Mouse (Mus musculus): ENCODE results near the gene Fzd5.

Fzd5 gene

DNA sequence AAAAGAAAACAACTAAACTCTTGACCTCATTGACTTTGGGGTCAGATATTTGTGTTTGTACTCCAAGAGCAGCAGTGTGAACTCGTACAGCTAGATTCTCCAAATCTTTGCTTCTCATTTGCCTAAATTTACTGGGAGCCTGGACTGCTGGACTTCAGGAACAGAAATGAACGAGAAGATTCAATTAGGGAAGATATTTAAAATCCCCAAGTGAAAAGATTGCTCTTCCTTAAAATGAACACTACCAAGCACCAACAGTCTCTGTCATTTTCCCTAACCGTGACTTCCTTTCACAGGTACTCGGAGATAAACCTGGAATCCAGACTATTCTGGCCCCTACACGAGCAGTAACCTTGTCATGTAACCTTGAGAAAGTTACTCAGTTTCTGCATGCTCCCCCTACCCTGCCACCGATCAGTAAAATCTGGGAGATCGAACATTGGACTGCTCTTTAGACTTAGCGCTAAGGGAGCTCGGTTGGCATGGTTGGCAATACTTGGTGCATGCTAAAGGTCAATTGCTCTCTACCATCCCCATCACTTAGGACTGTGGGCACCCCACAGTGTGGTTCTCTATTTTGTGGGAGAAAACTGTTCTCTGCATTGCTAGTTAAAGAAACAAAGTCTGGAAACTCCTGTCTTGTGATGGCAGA, 47.9 kb downstream of the Fzd5 start:
- in situ Hi-C loops (cut with MboI) = no loop called here

DNA sequence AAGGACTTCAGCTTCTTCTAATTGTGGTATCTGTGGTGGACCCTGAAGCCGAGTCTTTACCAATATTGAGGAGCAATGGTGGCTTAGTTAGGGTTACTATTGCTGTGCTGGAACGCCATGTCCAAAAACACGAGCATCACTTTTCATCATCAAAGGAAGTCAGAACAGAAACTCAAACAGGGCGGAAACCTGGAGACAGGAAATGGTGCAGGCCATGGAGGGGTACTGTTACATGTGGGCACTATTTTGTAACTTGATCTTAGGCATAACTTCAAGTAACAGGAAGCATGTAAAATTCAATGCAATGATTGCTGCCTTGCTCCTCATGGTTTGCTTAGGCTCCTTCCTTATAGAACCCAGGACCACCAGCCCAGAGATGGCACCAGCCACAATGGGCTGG, 49.5 kb downstream of the Fzd5 start:
- in situ Hi-C loops (cut with MboI) = no loop called here

DNA sequence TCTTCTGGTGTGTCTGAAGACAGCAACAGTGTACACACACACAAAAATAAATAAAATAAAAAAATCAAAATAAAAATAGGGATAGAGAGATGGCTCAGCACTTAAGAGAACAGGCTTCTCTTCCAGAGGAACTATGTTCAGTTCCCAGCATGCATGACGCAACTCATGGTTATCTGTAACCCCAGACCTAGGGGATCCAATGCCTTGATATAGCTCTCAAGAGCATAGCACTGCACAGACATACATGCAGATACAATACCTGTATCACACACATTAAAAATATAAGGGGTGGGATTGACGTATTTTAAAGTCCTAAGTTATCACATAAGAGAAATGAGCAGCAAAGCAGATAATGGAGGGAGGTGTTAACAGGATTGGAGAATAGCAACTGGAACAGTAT, 53.1 kb downstream of the Fzd5 start:
- in situ Hi-C loops (cut with MboI) = no loop called here

DNA sequence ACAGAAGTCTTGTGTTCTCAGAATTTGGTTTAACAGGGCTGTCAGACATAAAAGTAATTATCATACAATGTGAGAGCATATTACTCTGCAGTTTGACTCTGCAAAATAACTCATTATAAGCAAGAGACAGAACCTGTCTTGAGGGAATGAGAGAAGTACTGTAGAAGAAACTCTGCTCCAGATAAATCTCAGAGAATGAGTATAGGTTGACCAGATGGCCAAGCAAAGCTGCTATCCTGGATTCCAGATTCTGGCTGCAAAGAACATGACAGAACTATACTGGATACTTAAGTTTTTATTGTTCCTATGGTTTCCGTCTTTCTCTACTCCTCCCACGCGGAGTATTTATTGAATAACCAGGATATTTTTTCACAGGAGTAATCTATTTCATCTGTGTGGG, 54.5 kb downstream of the Fzd5 start:
- in situ Hi-C loops (cut with MboI) = no loop called here

DNA sequence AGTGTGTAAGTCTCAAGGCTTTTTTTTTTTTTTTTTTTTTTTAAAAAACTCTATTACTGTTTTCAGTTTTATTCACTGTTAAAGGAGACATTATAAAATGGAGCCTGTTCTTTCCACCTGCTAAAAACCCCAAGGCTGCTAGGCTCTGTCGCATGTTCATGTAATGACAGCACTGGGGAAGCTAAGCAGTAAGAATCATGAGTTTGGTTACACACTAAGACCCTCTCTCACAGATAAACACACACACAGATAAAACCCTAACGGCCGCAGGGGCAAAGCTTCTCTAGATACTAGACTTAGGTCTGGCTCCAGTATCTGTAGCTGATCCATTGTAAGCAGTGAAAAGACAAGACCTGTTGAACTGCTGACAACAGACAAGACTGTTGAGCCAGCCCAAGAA, 56.1 kb downstream of the Fzd5 start:
- in situ Hi-C loops (cut with MboI) = no loop called here
